Mouse (Mus musculus): ENCODE data around the gene Gm20388. TPM values are rescaled to one million over a fixed set of nuclear protein-coding genes. Genes with fewer than 3 reads are reported as not detected.

Gene Gm20388
- polyA plus RNA-seq, 1 experiment: 49.7 TPM

- Histone ChIP-seq H3K4me3 (ENCODE audit: insufficient read depth, low read depth, low read length) (no peak overlapping the region), H3K27ac (ENCODE audit: insufficient read depth, low read depth, low read length) (0 out of 2 replicates have a peak overlapping the region, but pooled peaks have one; percentile 24), H3K27me3 (replicated peaks; ENCODE audit: control insufficient read depth, insufficient read depth, low read length) (no peaks in the 10 kb centered on the region), H3K4me1 (ENCODE audit: control insufficient read depth, insufficient read depth, low read length) (no peaks in the 10 kb centered on the region), H3K36me3 (ENCODE audit: control insufficient read depth, insufficient read depth, low read length) (no peaks in the 10 kb centered on the region)
- WGBS: 55% methylated on average over 14 of the region's 14 CpGs
- peak; percentile 57 for DNase-seq
- TF ChIP-seq POLR2A (IDR thresholded peaks at IDR 0.05; ENCODE audit: low read depth, low read length): no peak
- TF ChIP-seq CTCF (conservative IDR thresholded peaks at IDR 0.05; ENCODE audit: insufficient read depth, insufficient read length, low read depth, low read length): no peak
Observed at GRCm38 (mm10) chr8:122720811-122721640, 2810.4 kb downstream of the Gm20388 start.

GRCm38 (mm10) chr8:122725187-122725586, 2814.5 kb downstream of the Gm20388 start:
- Histone ChIP-seq H3K4me3 (ENCODE audit: insufficient read depth, low read depth, low read length) (no peak overlapping the region), H3K36me3 (ENCODE audit: control insufficient read depth, insufficient read depth, low read length) (no peaks in the 10 kb centered on the region), H3K4me1 (ENCODE audit: control insufficient read depth, insufficient read depth, low read length) (no peaks in the 10 kb centered on the region), H3K27ac (ENCODE audit: insufficient read depth, low read depth, low read length) (no peak overlapping the region), H3K27me3 (replicated peaks; ENCODE audit: control insufficient read depth, insufficient read depth, low read length) (no peaks in the 10 kb centered on the region)
- 89% methylated on average over 6 of the region's 6 CpGs for WGBS
- TF ChIP-seq CTCF (conservative IDR thresholded peaks at IDR 0.05; ENCODE audit: insufficient read depth, insufficient read length, low read depth, low read length): no peak
- no peak for TF ChIP-seq POLR2A (IDR thresholded peaks at IDR 0.05; ENCODE audit: low read depth, low read length)
- no peak for DNase-seq

DNA sequence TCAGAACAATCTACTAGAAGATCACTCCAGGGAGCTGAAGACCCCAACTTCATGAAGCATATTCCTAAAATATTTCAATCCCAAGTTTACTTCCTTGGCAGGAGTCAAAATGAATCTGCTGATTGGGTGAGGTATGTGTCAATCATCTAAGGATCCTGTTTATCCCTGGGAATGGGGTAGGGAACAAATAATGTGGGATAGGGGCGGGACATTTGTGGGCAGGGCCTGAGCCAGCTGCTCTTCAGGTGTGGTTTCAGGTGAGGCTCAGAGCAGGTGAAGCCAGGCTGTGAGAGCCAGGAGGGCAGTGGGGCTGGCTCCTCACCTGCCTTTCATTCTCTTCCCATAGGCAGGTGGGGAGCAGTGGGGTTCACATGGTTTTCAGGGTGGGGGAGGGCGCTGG, 2816.1 kb downstream of the Gm20388 start:
- Histone ChIP-seq H3K36me3 (ENCODE audit: control insufficient read depth, insufficient read depth, low read length) (no peaks in the 10 kb centered on the region), H3K27me3 (replicated peaks; ENCODE audit: control insufficient read depth, insufficient read depth, low read length) (no peaks in the 10 kb centered on the region), H3K4me1 (ENCODE audit: control insufficient read depth, insufficient read depth, low read length) (no peaks in the 10 kb centered on the region), H3K4me3 (ENCODE audit: insufficient read depth, low read depth, low read length) (no peak overlapping the region), H3K27ac (ENCODE audit: insufficient read depth, low read depth, low read length) (no peak overlapping the region)
- no peak for DNase-seq
- 64% methylated on average over 2 of the region's 2 CpGs for WGBS
- no peak for TF ChIP-seq POLR2A (IDR thresholded peaks at IDR 0.05; ENCODE audit: low read depth, low read length)
- no peak for TF ChIP-seq CTCF (conservative IDR thresholded peaks at IDR 0.05; ENCODE audit: insufficient read depth, insufficient read length, low read depth, low read length)

DNA sequence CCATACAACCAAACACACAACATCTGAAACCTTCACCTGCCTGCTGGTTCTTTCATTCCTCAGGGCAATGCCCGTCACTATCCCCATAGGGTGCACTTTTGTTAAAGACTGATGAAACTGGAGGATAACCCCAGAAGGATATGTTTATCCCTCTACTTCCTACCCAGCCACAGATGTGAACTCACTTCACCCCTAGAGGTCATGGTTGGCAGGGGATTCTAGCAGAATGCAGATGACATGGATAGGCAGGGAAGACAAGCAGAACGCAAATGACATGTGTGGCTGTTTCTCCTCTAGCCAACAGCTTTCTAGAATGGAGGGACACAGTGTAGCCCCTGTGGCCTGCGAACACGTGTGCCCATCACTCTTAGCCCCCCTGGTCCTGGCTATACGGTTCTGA, 2816.8 kb downstream of the Gm20388 start:
- 65% methylated on average over 5 of the region's 5 CpGs for WGBS
- no peaks in the 10 kb centered on the region for H3K36me3 ChIP-seq (ENCODE audit: control insufficient read depth, insufficient read depth, low read length)
- H3K4me3 ChIP-seq (ENCODE audit: insufficient read depth, low read depth, low read length): no peak overlapping the region
- no peaks in the 10 kb centered on the region for H3K4me1 ChIP-seq (ENCODE audit: control insufficient read depth, insufficient read depth, low read length)
- H3K27ac ChIP-seq (ENCODE audit: insufficient read depth, low read depth, low read length): no peak overlapping the region
- no peak for DNase-seq
- TF ChIP-seq CTCF (conservative IDR thresholded peaks at IDR 0.05; ENCODE audit: insufficient read depth, insufficient read length, low read depth, low read length): no peak
- no peak for TF ChIP-seq POLR2A (IDR thresholded peaks at IDR 0.05; ENCODE audit: low read depth, low read length)
- H3K27me3 ChIP-seq (replicated peaks; ENCODE audit: control insufficient read depth, insufficient read depth, low read length): no peaks in the 10 kb centered on the region

GRCm38 (mm10) chr8:122728630-122729029, 2818.0 kb downstream of the Gm20388 start:
- TF ChIP-seq CTCF (conservative IDR thresholded peaks at IDR 0.05; ENCODE audit: insufficient read depth, insufficient read length, low read depth, low read length) (no peak), POLR2A (IDR thresholded peaks at IDR 0.05; ENCODE audit: low read depth, low read length) (no peak)
- no peak overlapping the region for H3K27ac ChIP-seq (ENCODE audit: insufficient read depth, low read depth, low read length)
- no peaks in the 10 kb centered on the region for H3K4me1 ChIP-seq (ENCODE audit: control insufficient read depth, insufficient read depth, low read length)
- 23% methylated on average over 3 of the region's 3 CpGs for WGBS
- no peaks in the 10 kb centered on the region for H3K27me3 ChIP-seq (replicated peaks; ENCODE audit: control insufficient read depth, insufficient read depth, low read length)
- H3K36me3 ChIP-seq (ENCODE audit: control insufficient read depth, insufficient read depth, low read length): no peaks in the 10 kb centered on the region
- DNase-seq: no peak
- no peak overlapping the region for H3K4me3 ChIP-seq (ENCODE audit: insufficient read depth, low read depth, low read length)

GRCm38 (mm10) chr8:122735110-122735509, 2824.5 kb downstream of the Gm20388 start:
- no peak for DNase-seq
- H3K4me3 ChIP-seq (ENCODE audit: insufficient read depth, low read depth, low read length): no peak overlapping the region
- 66% methylated on average over 3 of the region's 3 CpGs for WGBS
- TF ChIP-seq CTCF (conservative IDR thresholded peaks at IDR 0.05; ENCODE audit: insufficient read depth, insufficient read length, low read depth, low read length): no peak
- no peak for TF ChIP-seq POLR2A (IDR thresholded peaks at IDR 0.05; ENCODE audit: low read depth, low read length)
- no peaks in the 10 kb centered on the region for H3K36me3 ChIP-seq (ENCODE audit: control insufficient read depth, insufficient read depth, low read length)
- H3K27ac ChIP-seq (ENCODE audit: insufficient read depth, low read depth, low read length): no peak overlapping the region
- H3K4me1 ChIP-seq (ENCODE audit: control insufficient read depth, insufficient read depth, low read length): no peaks in the 10 kb centered on the region
- H3K27me3 ChIP-seq (replicated peaks; ENCODE audit: control insufficient read depth, insufficient read depth, low read length): no peaks in the 10 kb centered on the region

GRCm38 (mm10) chr8:122735542-122736473, 2825.2 kb downstream of the Gm20388 start:
- no peak overlapping the region for H3K4me3 ChIP-seq (ENCODE audit: insufficient read depth, low read depth, low read length)
- H3K27ac ChIP-seq (ENCODE audit: insufficient read depth, low read depth, low read length): no peak overlapping the region
- H3K27me3 ChIP-seq (replicated peaks; ENCODE audit: control insufficient read depth, insufficient read depth, low read length): no peaks in the 10 kb centered on the region
- WGBS: 47% methylated on average over 19 of the region's 19 CpGs
- TF ChIP-seq POLR2A (IDR thresholded peaks at IDR 0.05; ENCODE audit: low read depth, low read length) (no peak), CTCF (conservative IDR thresholded peaks at IDR 0.05; ENCODE audit: insufficient read depth, insufficient read length, low read depth, low read length) (no peak)
- no peak for DNase-seq
- H3K36me3 ChIP-seq (ENCODE audit: control insufficient read depth, insufficient read depth, low read length): no peaks in the 10 kb centered on the region
- no peaks in the 10 kb centered on the region for H3K4me1 ChIP-seq (ENCODE audit: control insufficient read depth, insufficient read depth, low read length)

Data from kidney, adult 2 months (tissue).